Mouse (Mus musculus): ENCODE measurements at regions not wholly inside any gene's neighbourhood (a gene's known extent, or its start where the extent isn't known, plus 50 kb on each side); places are given as distances from the start of the nearest gene placed in this dataset.

DNA sequence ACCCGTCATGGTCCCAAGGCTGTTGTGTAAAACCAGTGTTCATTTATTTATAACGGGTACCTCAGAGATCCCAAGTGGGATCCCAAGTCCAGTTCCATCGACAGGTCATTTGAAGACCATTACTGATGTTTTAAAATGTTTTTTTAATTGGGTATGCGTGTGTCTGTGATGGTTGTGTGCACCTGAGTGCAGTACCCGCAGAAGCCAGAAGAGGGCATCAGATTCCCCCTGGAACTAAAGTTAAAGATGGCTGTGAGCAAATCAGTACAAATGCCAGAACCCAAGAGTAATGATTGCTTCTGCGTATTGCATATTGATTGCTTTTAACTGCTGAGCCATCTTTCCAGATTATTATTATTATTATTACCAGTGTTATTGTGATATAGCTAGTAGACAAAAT lies 169.7 kb upstream of the Srrm4 start:
- DNase-seq, result no peak

DNA sequence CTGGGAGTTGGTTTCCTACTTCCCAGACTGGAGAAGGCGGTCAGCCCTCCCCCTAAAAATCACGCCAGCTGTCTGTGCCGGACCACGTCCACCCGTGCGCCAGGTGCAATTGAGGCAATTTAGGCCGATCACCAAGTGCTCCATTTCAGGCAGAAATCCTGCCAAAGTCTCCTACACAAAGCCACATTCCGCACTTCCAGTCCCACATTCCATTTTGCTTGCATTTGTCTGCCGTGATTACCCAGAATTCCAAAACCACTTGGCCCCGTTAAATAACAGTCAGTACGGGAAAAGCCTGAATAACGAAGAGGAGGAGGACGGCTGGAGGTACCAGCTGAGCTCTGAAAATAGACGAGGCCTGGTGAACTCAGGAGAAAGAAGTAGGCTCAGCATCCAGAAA lies 167.1 kb upstream of the Srrm4 start:
- DNase-seq, result no peak

DNA sequence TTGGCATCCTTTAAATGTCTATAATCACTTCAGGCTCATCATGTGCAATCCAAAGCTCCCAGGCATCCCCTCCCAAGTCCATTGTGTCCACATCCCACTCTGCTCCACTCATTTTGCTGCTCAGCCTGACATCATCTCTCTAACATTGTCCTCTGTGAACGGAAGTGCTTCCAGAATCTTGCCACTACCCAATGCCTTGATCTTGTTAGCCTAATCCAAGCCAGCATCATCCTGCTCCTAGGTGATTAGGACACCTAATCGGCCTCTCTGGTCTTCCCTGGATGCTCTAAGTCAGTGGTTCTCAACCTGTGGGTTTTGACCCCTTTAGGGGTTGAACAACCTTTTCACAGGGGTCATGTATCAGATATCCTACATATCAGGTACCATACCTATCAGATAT lies 161.3 kb upstream of the Srrm4 start:
- DNase-seq, result no peak

DNA sequence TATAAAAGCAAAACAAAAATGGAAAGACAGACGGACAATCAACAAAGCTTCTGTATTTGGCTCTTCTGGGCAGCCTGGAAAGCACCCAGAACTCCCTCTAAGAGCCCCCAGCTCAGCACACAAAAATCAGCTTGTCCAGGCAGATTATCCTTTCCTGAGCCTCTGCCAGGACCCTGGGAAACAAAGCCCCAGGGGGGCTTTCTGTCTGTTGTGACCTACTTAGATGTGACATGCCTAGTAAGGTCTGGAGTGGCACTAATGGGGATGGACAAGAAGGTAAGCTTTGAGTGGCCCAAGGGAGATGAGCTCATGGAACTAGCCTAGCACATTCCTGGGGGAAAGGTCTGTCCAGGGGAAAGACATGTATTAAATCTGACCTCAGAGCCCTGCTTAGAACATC lies 160.5 kb upstream of the Srrm4 start:
- no peak for DNase-seq

DNA sequence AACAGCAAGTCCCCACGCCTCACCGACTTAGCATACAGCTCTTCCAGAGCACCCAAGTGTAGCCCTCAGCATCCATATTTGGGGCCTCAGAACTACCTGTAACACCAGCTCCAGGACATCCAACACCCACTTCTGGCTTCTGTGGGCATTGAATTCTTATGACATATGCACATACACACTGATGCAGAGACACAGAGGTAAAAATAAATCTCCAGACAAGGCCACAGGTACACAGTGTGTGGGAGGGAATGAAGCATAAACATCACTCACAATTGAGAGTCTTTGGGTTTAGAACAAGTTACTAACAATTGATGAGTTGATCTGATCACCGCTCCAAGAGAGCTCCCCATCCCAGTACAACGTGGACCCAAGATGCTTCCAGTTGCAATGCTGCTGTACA lies 154.2 kb upstream of the Srrm4 start:
- no peak for DNase-seq

DNA sequence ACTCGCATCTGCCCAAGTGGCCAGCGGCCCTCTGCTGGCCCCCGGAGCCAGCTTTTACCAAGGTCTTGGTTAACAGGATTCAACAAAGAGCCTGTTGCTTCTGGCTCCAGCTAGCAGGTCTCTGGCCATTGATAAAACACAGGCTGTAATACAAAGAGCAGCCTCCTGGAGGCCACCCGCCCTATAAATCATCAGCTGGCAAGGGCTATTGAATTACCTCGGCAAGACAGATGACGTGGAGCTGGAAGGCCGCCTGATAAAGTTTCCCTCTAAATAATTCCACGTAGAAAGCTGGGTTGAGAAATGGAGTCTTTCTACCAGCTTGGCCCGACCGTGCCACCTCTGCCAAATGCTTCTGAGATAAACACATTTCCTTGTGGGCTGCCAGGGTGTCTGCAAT lies 152.8 kb upstream of the Srrm4 start:
- DNase-seq, result peak; percentile 7

DNA sequence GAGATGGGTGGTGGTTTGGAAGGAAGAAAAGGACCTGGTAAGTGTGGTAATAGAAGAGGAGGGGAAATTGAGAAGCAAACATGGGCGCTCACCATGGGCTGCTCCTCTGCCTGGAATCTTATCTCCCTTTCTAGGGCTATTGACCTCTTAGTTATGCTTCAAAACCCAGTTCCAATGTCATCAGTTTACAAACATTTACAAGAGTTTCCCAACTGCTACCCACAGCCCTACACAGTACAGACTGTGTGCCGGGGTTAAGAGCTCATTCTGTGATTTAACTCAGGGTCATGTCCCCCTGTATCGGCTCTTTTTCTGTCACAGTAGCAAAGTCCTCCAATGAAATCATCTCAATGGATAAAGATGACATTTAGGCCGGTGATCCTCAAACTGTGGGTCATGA lies 144.0 kb upstream of the Srrm4 start:
- DNase-seq, result no peak

DNA sequence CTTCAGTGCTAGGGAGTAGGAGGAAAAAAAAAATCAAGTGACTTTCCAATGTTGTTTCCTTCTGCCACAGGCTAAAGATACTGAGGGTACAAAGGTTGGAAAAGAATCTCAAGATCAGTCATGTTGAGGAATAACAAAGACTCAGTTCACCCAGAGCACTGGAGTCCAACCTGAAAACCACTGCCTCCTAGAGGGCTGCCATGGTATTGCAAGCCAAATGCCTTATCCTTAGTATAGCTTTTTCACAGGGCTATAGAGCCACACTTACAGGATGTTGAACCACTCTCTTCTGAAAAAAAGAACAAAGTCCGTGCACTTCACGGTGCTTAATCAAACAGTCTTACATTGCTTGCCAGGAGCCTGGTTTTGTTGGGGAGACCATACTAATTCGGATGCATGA lies 139.9 kb upstream of the Srrm4 start:
- DNase-seq, result no peak

DNA sequence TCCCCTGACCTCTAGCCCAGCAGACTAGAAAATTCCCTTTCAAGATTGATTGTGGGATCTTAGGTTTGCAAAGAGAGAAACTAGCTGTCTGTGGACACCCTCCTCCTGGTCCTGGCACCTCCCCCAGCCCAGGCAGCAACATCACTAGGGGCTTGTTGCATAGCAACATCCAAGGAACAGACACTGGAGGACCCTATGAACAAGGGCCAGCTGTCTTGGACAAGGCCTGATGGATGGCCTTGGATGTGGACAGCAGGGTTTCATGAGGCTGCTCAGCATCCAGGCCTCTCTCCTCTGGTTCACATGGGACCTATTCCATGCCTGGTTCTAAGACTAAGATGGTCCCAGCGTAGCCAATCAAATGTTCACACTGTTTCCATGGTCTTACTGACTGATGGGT lies 127.6 kb upstream of the Srrm4 start:
- no peak for DNase-seq

DNA sequence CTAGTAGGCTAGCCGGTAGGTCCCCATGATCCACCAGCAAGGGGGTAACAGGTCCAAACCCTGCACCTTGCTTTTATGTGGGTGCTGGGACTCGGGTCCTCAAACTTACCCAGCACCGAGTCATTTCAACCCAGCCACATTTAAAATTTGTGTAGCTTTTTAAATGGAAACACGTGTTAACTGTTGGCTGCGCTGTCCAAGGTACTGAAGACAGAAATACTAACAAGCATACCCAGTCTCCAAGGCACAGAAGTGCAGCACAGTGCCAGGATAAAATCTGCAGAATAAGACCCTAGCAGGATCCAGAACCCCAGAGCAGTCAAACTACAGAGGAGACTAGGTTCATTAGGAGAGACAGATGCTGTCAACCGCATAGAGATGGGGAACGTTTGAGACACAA lies 122.6 kb upstream of the Srrm4 start:
- peak; percentile 20 for DNase-seq

DNA sequence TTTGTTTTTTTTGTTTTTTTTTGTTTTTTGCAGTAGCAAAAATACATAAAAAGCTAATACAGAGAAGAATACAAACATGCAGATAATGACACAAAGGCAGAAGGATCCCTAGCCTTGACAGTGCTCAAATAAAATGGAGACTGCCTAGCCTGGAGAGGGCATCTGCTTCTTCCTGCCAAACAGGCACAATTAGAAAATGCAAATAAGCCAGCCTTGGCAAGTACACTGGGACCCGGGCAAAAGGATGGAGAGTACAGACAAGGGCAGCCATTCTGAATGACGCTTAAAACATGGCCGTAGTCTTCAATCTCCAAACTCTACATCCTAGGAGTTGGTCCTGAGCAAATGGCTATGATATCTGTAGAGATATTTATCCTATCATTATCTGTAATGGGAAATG lies 120.4 kb upstream of the Srrm4 start:
- no peak for DNase-seq

DNA sequence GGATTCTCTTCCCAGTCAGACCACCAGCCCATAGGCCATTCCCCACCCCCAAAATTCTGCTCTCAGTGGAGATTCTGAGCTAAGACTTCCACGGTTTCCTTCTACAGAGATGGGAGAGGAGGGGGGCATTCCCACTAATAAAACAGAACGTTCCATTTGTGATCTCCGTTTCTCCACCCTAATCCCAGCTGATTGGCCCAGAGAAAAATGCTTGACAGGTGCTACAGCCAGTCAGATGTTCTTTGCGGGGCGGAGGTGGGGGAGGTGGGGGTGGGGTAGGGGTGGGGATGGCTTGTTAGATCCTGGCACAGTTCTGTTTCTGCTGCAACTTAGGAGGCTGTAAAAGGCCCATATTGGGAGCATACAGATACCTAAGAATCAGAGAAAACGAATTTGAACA lies 116.9 kb upstream of the Srrm4 start:
- no peak for DNase-seq

DNA sequence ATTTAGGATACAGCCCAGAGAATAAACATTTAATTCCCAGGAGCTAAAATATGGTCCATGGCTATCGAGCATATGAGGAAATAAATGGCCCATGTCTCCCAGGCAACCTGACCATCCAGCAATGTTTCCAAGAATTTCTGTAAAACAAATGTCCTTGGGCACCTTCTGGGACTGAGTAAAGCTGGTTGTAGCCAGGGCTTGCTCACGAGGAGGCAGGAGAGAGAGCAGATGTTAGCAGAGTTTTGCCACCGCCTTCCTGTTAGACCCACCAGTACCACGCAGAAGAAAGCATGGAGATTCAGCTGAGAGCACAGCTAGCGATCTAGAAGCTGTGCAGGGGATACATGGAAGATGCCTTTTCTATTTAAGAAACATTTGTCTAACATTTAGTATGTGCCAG lies 70.8 kb upstream of the Srrm4 start:
- no peak for DNase-seq

DNA sequence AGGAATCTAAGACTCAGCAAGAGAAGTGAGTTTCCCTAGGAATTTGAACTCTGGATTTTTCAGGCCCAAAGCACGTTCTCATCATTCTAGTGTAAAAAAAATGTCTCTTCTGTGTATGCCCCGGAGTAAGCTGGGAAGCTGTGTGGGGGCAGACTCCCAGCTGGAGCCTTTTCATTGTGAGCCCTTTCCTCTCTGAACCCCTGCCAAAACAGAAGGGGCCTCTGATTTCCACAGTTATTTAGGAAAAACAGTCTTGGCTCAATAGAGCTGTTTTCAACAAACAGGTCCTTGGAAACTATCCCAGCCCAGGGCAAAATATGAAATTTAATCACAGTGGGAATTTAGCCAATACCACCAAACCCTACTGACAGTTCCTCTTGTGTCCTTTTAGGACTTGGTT lies 70.2 kb upstream of the Srrm4 start:
- no peak for DNase-seq

DNA sequence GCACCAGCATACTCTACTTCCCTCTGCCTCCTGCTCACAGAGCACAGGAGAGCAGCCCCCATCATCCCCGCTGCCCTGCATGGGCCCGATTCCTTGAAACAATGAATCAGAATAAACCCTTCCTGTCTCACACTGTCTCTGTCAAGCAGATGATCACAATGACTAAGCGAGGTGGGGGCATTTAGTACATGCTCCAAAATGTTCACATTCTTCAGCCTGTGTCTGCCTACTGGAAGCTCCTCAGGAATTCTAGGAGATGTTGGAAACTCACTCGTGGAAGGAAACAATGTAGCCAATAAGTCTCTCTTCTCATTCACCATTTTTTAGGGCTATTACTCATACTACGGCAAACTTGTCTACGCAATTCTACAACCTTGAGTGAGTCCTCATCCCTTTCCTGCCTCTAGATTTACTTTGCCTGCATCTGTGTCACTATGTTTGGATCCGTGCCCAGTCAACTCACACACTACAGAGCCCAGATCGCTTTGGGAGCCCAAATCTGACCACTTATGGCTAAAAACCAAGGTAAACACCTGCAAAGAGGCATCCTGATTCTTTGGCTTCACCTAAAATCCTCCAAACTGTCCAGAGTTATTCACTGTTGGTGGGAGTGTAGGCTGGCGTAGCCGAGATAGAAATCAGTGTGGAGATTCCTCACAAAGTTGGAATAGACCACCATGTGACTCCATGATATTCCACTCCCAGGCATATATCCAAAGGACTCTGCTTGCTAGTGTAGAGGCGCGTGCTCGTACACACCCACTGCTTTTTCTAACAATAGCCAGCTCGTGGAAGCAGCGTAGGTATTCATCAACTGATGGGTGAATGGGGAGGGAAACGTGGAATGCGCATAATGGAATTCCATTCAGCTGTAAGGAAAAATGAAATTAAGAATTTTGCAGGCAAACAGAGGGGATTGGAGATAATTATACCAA lies 63.1 kb upstream of the Srrm4 start:
- DNase-seq, result no peak
